Mouse (Mus musculus) activated CD4-positive, CD25-positive, alpha-beta regulatory T cell, adult 9 weeks (primary cell): Measurements from ENCODE around the gene BC051019. TPM values are rescaled to one million over a fixed set of nuclear protein-coding genes. Genes with fewer than 3 reads are reported as not detected.

Experiments used
- polyA plus RNA-seq: library from polyadenylated mRNA; unstranded; fragments of 100-300 nt; shearing (Covaris generic); gene quantifications from one replicate; pipeline ENCODE4 v1.2.1, GENCODE M21; 2017

The BC051019 gene
- not detected for polyA plus RNA-seq

GRCm38 (mm10) chr7:109723697-109724096, at the start of gene BC051019:
TSS of gene BC051019 (minus strand) at chr7:109723850.

GRCm38 (mm10) chr7:109752008-109752925, 28.6 kb upstream of the BC051019 start, which contains the start of gene Tmem9b:
TSS of gene Tmem9b (minus strand) at chr7:109752875.

GRCm38 (mm10) chr7:109731626-109732025, 8.0 kb upstream of the BC051019 start, which contains the start of gene Ascl3:
TSS of gene Ascl3 (minus strand) at chr7:109731726.

GRCm38 (mm10) chr7:109703190-109704015, 20.2 kb downstream of the BC051019 start, which contains the start of the genes St5 and Akip1:
TSS of gene St5 (minus strand) at chr7:109703605.
TSS of gene Akip1 (plus strand) at chr7:109703690.

Other genes with a start within 250 kb of the BC051019 start
- not detected for gene Trim66, start 215.7 kb downstream of the BC051019 start, polyA plus RNA-seq
- gene Rpl27a, start 204.7 kb downstream of the BC051019 start, polyA plus RNA-seq, result 152 TPM
- gene St5, start 20.2 kb downstream of the BC051019 start, polyA plus RNA-seq, result 1.0 TPM
- 38.9 TPM for gene Akip1, start 20.2 kb downstream of the BC051019 start, polyA plus RNA-seq
- not detected for gene Ascl3, start 7.9 kb upstream of the BC051019 start, polyA plus RNA-seq
- gene Tmem9b, start 29.0 kb upstream of the BC051019 start, polyA plus RNA-seq, result 76.5 TPM
- gene Nrip3, start 58.2 kb upstream of the BC051019 start, polyA plus RNA-seq, result 0.16 TPM
- gene Scube2, start 141.8 kb upstream of the BC051019 start, polyA plus RNA-seq, result not detected
- 16.5 TPM for gene Dennd5a, start 236.6 kb upstream of the BC051019 start, polyA plus RNA-seq